Mouse (Mus musculus): ENCODE results near the gene Gja3.

DNA sequence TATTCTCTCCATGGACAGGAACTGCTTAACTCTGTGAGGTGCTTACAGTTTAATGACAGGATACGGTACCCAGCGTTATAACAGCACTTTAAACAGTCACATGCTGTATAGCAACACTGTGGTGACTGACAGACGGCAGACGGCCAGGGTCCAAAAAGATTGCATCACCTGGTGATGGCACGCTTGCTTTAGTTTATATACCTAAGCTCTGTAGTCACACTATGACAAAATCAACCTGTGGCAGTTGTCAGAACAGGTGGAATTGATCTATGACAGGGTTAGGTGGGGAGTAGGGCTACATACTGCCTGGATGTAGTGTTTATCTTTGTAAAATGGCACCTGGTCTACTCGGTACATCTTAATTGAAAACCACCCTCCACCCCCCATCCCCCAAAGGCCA, 14.0 kb downstream of the Gja3 start:
- no peak for TF ChIP-seq CTCF (IDR thresholded peaks at IDR 0.05; ENCODE audit: low read depth, low read length)
- no peak for TF ChIP-seq GATA1 (IDR thresholded peaks at IDR 0.05; ENCODE audit: borderline replicate concordance, low read length)
- no peak for TF ChIP-seq POLR2AphosphoS5 (IDR thresholded peaks at IDR 0.05; ENCODE audit: insufficient replicate concordance, low read depth, low read length)
- no peak for TF ChIP-seq TAL1 (conservative IDR thresholded peaks at IDR 0.05; ENCODE audit: low read depth, low read length)

All from G1E (cell line).